Mouse (Mus musculus) neural tube, embryonic 14.5 days (tissue): Measurements from ENCODE around the gene Lmx1b. TPM values are rescaled to one million over a fixed set of nuclear protein-coding genes. Genes with fewer than 3 reads are reported as not detected.
A peak's percentile ranks its signal among the peaks of the same experiment; 100 is the strongest.

Experiments
- ATAC-seq: fragments of 200-750 bp; cut with Nextera tagmentation; 2 replicates; pipeline ENCODE4 v1.8.0; 2017; ENCODE audit warnings: low read depth, mild to moderate bottlenecking, moderate TSS enrichment, moderate library complexity
- H3K27ac ChIP-seq: fragments of 300-500 bp; sonication (generic); 2 replicates; pipeline ENCODE4 v1.5.1; 2014; ENCODE audit warnings: low read depth, mild to moderate bottlenecking, control low read depth, low read length, moderate library complexity, mixed read lengths
- H3K27me3 ChIP-seq: fragments of 300-500 bp; sonication (generic); 2 replicates; pipeline ENCODE4 v1.6.1; 2014; ENCODE audit warnings: low read length; ENCODE audit not compliant: control insufficient read depth, insufficient read depth
- H3K36me3 ChIP-seq: fragments of 300-500 bp; sonication (generic); 2 replicates; pipeline ENCODE4 v1.6.1; 2014; ENCODE audit warnings: low read length, mixed read lengths; ENCODE audit not compliant: control insufficient read depth, insufficient read depth
- H3K4me1 ChIP-seq: fragments of 300-500 bp; sonication (generic); 2 replicates; pipeline ENCODE4 v1.6.1; 2014; ENCODE audit warnings: low read length; ENCODE audit not compliant: control insufficient read depth, insufficient read depth
- H3K4me2 ChIP-seq: fragments of 300-500 bp; sonication (generic); 2 replicates; pipeline ENCODE4 v1.6.1; 2014; ENCODE audit warnings: mild to moderate bottlenecking, low read depth, low read length, control low read depth
- H3K4me3 ChIP-seq: fragments of 300-500 bp; sonication (generic); 2 replicates; pipeline ENCODE4 v1.5.1; 2014; ENCODE audit warnings: low read depth, low read length, control low read depth, mixed read lengths
- H3K9ac ChIP-seq: fragments of 300-500 bp; sonication (generic); replicated peaks from 2 replicates; pipeline ENCODE4 v1.6.1; 2014; ENCODE audit warnings: low read depth, mild to moderate bottlenecking, control low read depth, low read length, mixed read lengths
- H3K9me3 ChIP-seq: fragments of 300-500 bp; sonication (generic); 2 replicates; pipeline ENCODE4 v1.6.1; 2016; ENCODE audit warnings: low read length; ENCODE audit not compliant: control insufficient read depth
- whole genome bisulfite sequencing: fragments of 180-500 bp; shearing (Covaris S2); extraction: QIAGEN DNeasy Blood & Tissue Kit; methylation state at CpG from one replicate; pipeline ENCODE4 v1.1.7; 2014; 5-methylcytosine and 5-hydroxymethylcytosine counted together
- polyA plus RNA-seq: library from polyadenylated mRNA; unstranded; fragments of >200 nt; fragmentation: Nextera tagmentation; extraction: Ambion mirVana; gene quantifications from 2 replicates; pipeline ENCODE4 v1.2.1, GENCODE M21; 2014

Lmx1b gene
- polyA plus RNA-seq, 1 experiment from 2014 or later: 16.3 TPM

- H3K4me1 ChIP-seq: peaks cover 18% of the 10 kb centered on the region
- H3K27ac ChIP-seq: no peak overlapping the region
- H3K27me3 ChIP-seq: no peaks in the 10 kb centered on the region
- H3K36me3 ChIP-seq: no peaks in the 10 kb centered on the region
- no peak overlapping the region for H3K4me2 ChIP-seq
- H3K9me3 ChIP-seq: no peaks in the 10 kb centered on the region
- WGBS: 82% methylated on average over 9 of the region's 9 CpGs
- no peak for ATAC-seq
- H3K9ac ChIP-seq: no peak overlapping the region
- H3K4me3 ChIP-seq: no peak overlapping the region
Measured at GRCm38 (mm10) chr2:33564748-33565147, 75.6 kb downstream of the Lmx1b start.

- Histone ChIP-seq H3K4me1 (0 out of 2 replicates have a peak, but pooled peaks cover 2% of the 10 kb centered on the region), H3K9me3 (no peaks in the 10 kb centered on the region), H3K4me3 (no peak overlapping the region), H3K9ac (no peak overlapping the region), H3K36me3 (no peaks in the 10 kb centered on the region), H3K27me3 (no peaks in the 10 kb centered on the region), H3K4me2 (no peak overlapping the region; the same call in 1 of the 2 replicates), H3K27ac (no peak overlapping the region)
- 7% methylated on average over 6 of the region's 6 CpGs for WGBS
- no peak for ATAC-seq
Measured at GRCm38 (mm10) chr2:33559752-33560151, 80.6 kb downstream of the Lmx1b start.

- H3K4me1 ChIP-seq: 0 out of 2 replicates have a peak, but pooled peaks cover 2% of the 10 kb centered on the region
- no peak overlapping the region for H3K4me3 ChIP-seq
- no peaks in the 10 kb centered on the region for H3K27me3 ChIP-seq
- no peaks in the 10 kb centered on the region for H3K36me3 ChIP-seq
- 28% methylated on average over 7 of the region's 7 CpGs for WGBS
- no peaks in the 10 kb centered on the region for H3K9me3 ChIP-seq
- no peak overlapping the region; the same call in 1 of the 2 replicates for H3K27ac ChIP-seq
- H3K4me2 ChIP-seq: no peak overlapping the region; the same call in 1 of the 2 replicates
- no peak for ATAC-seq
- H3K9ac ChIP-seq: no peak overlapping the region
Measured at GRCm38 (mm10) chr2:33559334-33559733, 81.0 kb downstream of the Lmx1b start.

- H3K4me1 ChIP-seq: 0 out of 2 replicates have a peak, but pooled peaks cover 2% of the 10 kb centered on the region
- H3K4me3 ChIP-seq: no peak overlapping the region
- no peak overlapping the region for H3K4me2 ChIP-seq
- H3K9ac ChIP-seq: no peak overlapping the region
- no peaks in the 10 kb centered on the region for H3K9me3 ChIP-seq
- no peak overlapping the region for H3K27ac ChIP-seq
- H3K36me3 ChIP-seq: no peaks in the 10 kb centered on the region
- WGBS: 6% methylated on average over 6 of the region's 6 CpGs
- H3K27me3 ChIP-seq: no peaks in the 10 kb centered on the region
- no peak for ATAC-seq
Measured at GRCm38 (mm10) chr2:33558233-33558632, 82.1 kb downstream of the Lmx1b start.

- Histone ChIP-seq H3K27ac (no peak overlapping the region), H3K9me3 (no peaks in the 10 kb centered on the region), H3K36me3 (no peaks in the 10 kb centered on the region), H3K9ac (no peak overlapping the region), H3K27me3 (no peaks in the 10 kb centered on the region), H3K4me1 (no peaks in the 10 kb centered on the region), H3K4me2 (no peak overlapping the region), H3K4me3 (no peak overlapping the region)
- no peak for ATAC-seq
- 80% methylated on average over 8 of the region's 8 CpGs for WGBS
Measured at GRCm38 (mm10) chr2:33555573-33555972, 84.7 kb downstream of the Lmx1b start.

GRCm38 (mm10) chr2:33552672-33553071 is 87.6 kb downstream of the Lmx1b start:
- Histone ChIP-seq H3K36me3 (no peaks in the 10 kb centered on the region), H3K4me2 (no peak overlapping the region), H3K4me3 (no peak overlapping the region), H3K4me1 (no peaks in the 10 kb centered on the region), H3K9me3 (no peaks in the 10 kb centered on the region), H3K27ac (no peak overlapping the region), H3K27me3 (no peaks in the 10 kb centered on the region), H3K9ac (no peak overlapping the region)
- WGBS: 59% methylated on average over 5 of the region's 5 CpGs
- no peak for ATAC-seq

GRCm38 (mm10) chr2:33547595-33547994 is 92.7 kb downstream of the Lmx1b start:
- 93% methylated on average over 2 of the region's 2 CpGs for WGBS
- Histone ChIP-seq H3K9ac (no peak overlapping the region), H3K27me3 (no peaks in the 10 kb centered on the region), H3K4me2 (no peak overlapping the region), H3K4me3 (no peak overlapping the region), H3K9me3 (no peaks in the 10 kb centered on the region), H3K36me3 (no peaks in the 10 kb centered on the region), H3K4me1 (peaks cover 29% of the 10 kb centered on the region), H3K27ac (peak overlapping the region; percentile 86)
- no peak for ATAC-seq

- WGBS: 16% methylated on average over 6 of the region's 6 CpGs
- Histone ChIP-seq H3K27ac (peak overlapping the region; percentile 86), H3K27me3 (no peaks in the 10 kb centered on the region), H3K4me1 (peaks cover 29% of the 10 kb centered on the region), H3K4me2 (0 out of 2 replicates have a peak overlapping the region, but pooled peaks have one; percentile 1), H3K36me3 (no peaks in the 10 kb centered on the region), H3K4me3 (no peak overlapping the region), H3K9ac (no peak overlapping the region), H3K9me3 (no peaks in the 10 kb centered on the region)
- ATAC-seq: peak; percentile 56; the same call in 1 of the 2 replicates
Measured at GRCm38 (mm10) chr2:33546879-33547278, 93.4 kb downstream of the Lmx1b start.

- no peak overlapping the region for H3K4me3 ChIP-seq
- H3K9me3 ChIP-seq: no peaks in the 10 kb centered on the region
- H3K4me2 ChIP-seq: no peak overlapping the region
- no peak overlapping the region for H3K9ac ChIP-seq
- H3K36me3 ChIP-seq: no peaks in the 10 kb centered on the region
- peaks cover 29% of the 10 kb centered on the region for H3K4me1 ChIP-seq
- no peak for ATAC-seq
- 80% methylated on average over 5 of the region's 5 CpGs for WGBS
- no peaks in the 10 kb centered on the region for H3K27me3 ChIP-seq
- H3K27ac ChIP-seq: peak overlapping the region; percentile 86; the same call in 1 of the 2 replicates
Measured at GRCm38 (mm10) chr2:33546051-33546450, 94.3 kb downstream of the Lmx1b start.
